Comparison of ENCODE assay signal across 11 mouse cellular contexts in genomic region chr11:72068026-72068425, GRCm38 (mm10). TPM values are rescaled to one million over a fixed set of nuclear protein-coding genes. Genes with fewer than 3 reads are reported as not detected.
DNase-seq lines count a peak whose midpoint lies in the region; ATAC-seq and TF ChIP-seq lines count a peak whose summit lies in the region.
"Had no signal": no experiment of that assay in that cellular context is flagged by ENCODE, and none has a peak within 500 bp of the region (broad histone marks: within the 10 kb centered on the region; RNA-seq: fewer than 3 reads in every experiment).

No protein-coding gene starts in this region.

- H3K36me3 ChIP-seq in midbrain, postnatal 0 days (ENCODE audit: insufficient read depth, low read length) = peaks cover 10% of the 10 kb centered on the region
- H3K36me3 ChIP-seq in intestine, embryonic 16.5 days (ENCODE audit: control insufficient read depth, insufficient read depth, low read length) = no peaks in the 10 kb centered on the region

- H3K4me1 ChIP-seq in midbrain, postnatal 0 days (ENCODE audit: insufficient read depth, low read length) = no peaks in the 10 kb centered on the region
- H3K4me1 ChIP-seq in intestine, embryonic 16.5 days (ENCODE audit: control insufficient read depth, insufficient read depth, low read length) = no peaks in the 10 kb centered on the region
- H3K4me1 ChIP-seq: heart, embryonic 10.5 days had no signal

- peaks cover 14% of the 10 kb centered on the region for H3K9me3 ChIP-seq in midbrain, postnatal 0 days (ENCODE audit: low read length)
- H3K9me3 ChIP-seq in intestine, embryonic 16.5 days (ENCODE audit: control insufficient read depth, low read length) = no peaks in the 10 kb centered on the region

- WGBS in midbrain, postnatal 0 days = 45% methylated on average over 7 of the region's 7 CpGs
- 67% methylated on average over 7 of the region's 7 CpGs for WGBS in intestine, embryonic 16.5 days

- H3K27ac ChIP-seq in midbrain, postnatal 0 days (ENCODE audit: low read depth, low read length) = no peak overlapping the region
- no peak overlapping the region for H3K27ac ChIP-seq in intestine, embryonic 16.5 days (ENCODE audit: low read length)
- H3K27ac ChIP-seq: heart, embryonic 10.5 days; kidney, postnatal 0 days had no signal

- no peak overlapping the region; the same call in 1 of the 2 replicates for H3K9ac ChIP-seq in midbrain, postnatal 0 days (replicated peaks; ENCODE audit: low read length, poor library complexity, severe bottlenecking)
- no peak overlapping the region for H3K9ac ChIP-seq in intestine, embryonic 16.5 days (ENCODE audit: low read depth, low read length)

- ATAC-seq in cerebellum, adult (ENCODE audit: insufficient number of reproducible peaks, low FRiP score, low TSS enrichment) = peak; percentile 41; the same call in 1 of the 2 replicates
- ATAC-seq in midbrain, postnatal 0 days (ENCODE audit: low FRiP score) = no peak
- ATAC-seq in intestine, embryonic 16.5 days = no peak

- no peaks in the 10 kb centered on the region for H3K27me3 ChIP-seq in midbrain, postnatal 0 days (ENCODE audit: insufficient read depth, low read length)
- H3K27me3 ChIP-seq in intestine, embryonic 16.5 days (replicated peaks; ENCODE audit: control insufficient read depth, insufficient read depth, low read length) = no peaks in the 10 kb centered on the region; the same call in 1 of the 2 replicates

- no peak overlapping the region for H3K4me3 ChIP-seq in midbrain, postnatal 0 days (ENCODE audit: low read depth, low read length)
- H3K4me3 ChIP-seq in intestine, embryonic 16.5 days (ENCODE audit: low read length) = no peak overlapping the region
- H3K4me3 ChIP-seq: heart, embryonic 10.5 days had no signal

- DNase-seq in layer of hippocampus, adult 11-12 months (ENCODE audit: low spot score) = peak; percentile 62
- no peak for DNase-seq in layer of hippocampus, postnatal 10 days (ENCODE audit: low spot score in 2 of 2)
- DNase-seq in cerebellum, postnatal 10 days = peak; percentile 78 to 83
- peak; percentile 85 for DNase-seq in midbrain, postnatal 0 days (ENCODE audit: low spot score)
- no peak for DNase-seq in adrenal gland, adult (ENCODE audit: inconsistent age in 2 of 2, low spot score in 1 of 2)
- DNase-seq: lung, adult 18-20 months had no signal

- no peak overlapping the region for H3K4me2 ChIP-seq in midbrain, postnatal 0 days (ENCODE audit: low read depth, low read length, poor library complexity, severe bottlenecking)
- H3K4me2 ChIP-seq in intestine, embryonic 16.5 days (ENCODE audit: low read depth, low read length) = no peak overlapping the region

- TF ChIP-seq CTCF in midbrain, postnatal 0 days (IDR thresholded peaks at IDR 0.05) = no peak

RNA-seq across cellular contexts. Expression of gene Pimreg, which starts 26.2 kb away (rescaled TPM):
- 1 to 10 TPM; 3.6 to 3.7 TPM for total RNA-seq in layer of hippocampus, postnatal 10 days (2021)
- total RNA-seq in midbrain, postnatal 0 days (2014; rRNA removed) = 10.2 and 10.9 TPM in 2 replicates
- polyA plus RNA-seq in midbrain, postnatal 0 days (2015; fragmentation: Nextera tagmentation; extraction: Ambion mirVana) = 11.5 and 13.0 TPM in 2 replicates
- polyA plus RNA-seq in intestine, embryonic 16.5 days (2015; fragmentation: Nextera tagmentation; extraction: Ambion mirVana) = 61.4 and 76.9 TPM in 2 replicates
- total RNA-seq: neutrophil, adult 5-6 weeks had no signal

RNA-seq across cellular contexts. Expression of gene Aipl1, which starts 30.7 kb away (rescaled TPM):
- not detected for total RNA-seq in layer of hippocampus, postnatal 10 days (2021)
- 0.47 and 0.55 TPM in 2 replicates for total RNA-seq in midbrain, postnatal 0 days (2014; rRNA removed)
- polyA plus RNA-seq in midbrain, postnatal 0 days (2015; fragmentation: Nextera tagmentation; extraction: Ambion mirVana) = 0.50 and 0.51 TPM in 2 replicates
- polyA plus RNA-seq in intestine, embryonic 16.5 days (2015; fragmentation: Nextera tagmentation; extraction: Ambion mirVana) = 0.29 TPM in 2 replicates
- total RNA-seq: neutrophil, adult 5-6 weeks had no signal

Comparison
In these comparisons a context has a peak if more than half of its experiments do, and no peak if none do; other contexts are left out.
1. DNase-seq: peak in layer of hippocampus, adult 11-12 months (single experiment), cerebellum, postnatal 10 days (2 of 2) and midbrain, postnatal 0 days (single experiment); none in layer of hippocampus, postnatal 10 days (0 of 2) and adrenal gland, adult (0 of 2).